Mouse (Mus musculus): Measurements from ENCODE around the gene Lama5. TPM values are rescaled to one million over a fixed set of nuclear protein-coding genes. Genes with fewer than 3 reads are reported as not detected.

Lama5 gene
- under 1 TPM; 0.71 TPM for total RNA-seq (2023)

GRCm38 (mm10) chr2:180225762-180226378, at the start of gene Lama5:
TSS of gene Lama5 (minus strand) at chr2:180225859.

GRCm38 (mm10) chr2:180273394-180274244, 48.0 kb upstream of the Lama5 start, which contains the start of gene Cables2:
TSS of gene Cables2 (minus strand) at chr2:180273496.

DNA sequence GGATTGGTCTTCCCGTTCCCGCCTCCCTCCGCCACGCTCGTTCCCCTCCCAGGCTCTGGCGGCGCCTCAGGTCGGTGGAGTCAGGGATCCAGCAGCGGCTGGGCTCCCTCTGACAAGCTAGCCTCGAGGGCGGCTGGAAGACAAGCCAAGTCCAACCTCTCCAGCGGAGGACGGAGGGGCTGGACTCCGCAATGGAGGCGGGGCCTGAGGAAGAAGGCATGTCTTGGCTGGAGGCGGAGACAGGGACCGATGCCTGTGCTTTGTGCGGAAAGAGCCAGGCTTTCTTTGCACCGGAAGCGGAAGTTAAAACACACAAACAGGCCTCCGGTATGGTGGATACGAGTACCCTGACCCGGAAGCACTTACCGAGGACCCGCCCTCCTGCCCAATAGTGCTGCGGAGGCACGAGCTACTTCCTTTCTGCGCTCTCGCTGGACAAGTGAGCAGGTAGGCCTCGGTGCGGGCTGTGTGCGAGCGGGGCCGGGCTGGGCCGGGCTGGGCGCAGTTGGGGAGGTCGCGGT, 31.4 kb upstream of the Lama5 start, which contains the start of gene Rps21:
Gene Rps21 (plus strand): TSS at position 377 of the 521 bp plus-strand sequence.

DNA sequence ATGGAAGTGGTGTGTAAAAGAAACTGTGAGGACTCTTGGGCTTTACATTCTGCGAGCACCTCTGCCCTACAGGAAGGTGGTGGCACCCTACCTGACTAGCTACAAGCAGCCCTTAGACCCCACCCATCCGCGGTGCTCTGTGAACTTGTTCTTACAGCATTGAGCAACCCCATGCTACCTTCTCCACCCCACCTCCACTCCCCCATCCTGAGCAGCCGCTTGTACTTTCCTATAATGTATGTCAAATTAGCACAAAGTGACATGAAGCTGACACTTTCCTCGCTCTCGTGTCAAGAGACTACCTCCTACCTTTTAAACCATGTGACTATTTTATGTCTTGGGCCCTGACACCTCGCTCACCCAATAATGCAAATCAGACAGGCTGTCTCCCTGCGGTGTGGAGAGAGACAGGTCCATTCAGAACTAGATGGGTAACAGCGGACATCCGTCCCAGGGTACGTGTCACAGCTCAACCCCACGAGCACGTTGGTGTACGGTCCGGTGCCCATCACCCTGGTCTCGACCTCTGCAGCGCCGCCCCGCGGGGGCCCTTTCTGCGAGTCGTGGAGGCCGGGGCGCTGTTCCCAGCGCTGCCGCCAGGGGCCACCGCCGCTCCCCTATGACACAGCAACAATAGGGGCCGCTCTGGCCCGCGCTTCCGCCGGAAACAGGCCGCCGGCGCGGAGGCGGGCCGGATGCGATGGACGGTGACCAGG, 54.7 kb downstream of the Lama5 start, which contains the start of gene Adrm1:
Gene Adrm1 (plus strand): TSS at position 680 of the 716 bp plus-strand sequence.

Other genes with a start within 250 kb of the Lama5 start
- 10 to 100 TPM; 34.7 to 35.2 TPM for gene Taf4, start 249.2 kb downstream of the Lama5 start, total RNA-seq (2023)
- gene Lsm14b, start 200.9 kb downstream of the Lama5 start, total RNA-seq (2023): 10 to 100 TPM; 17.8 to 17.9 TPM
- 100 to 1,000 TPM; 143 to 165 TPM for gene Psma7, start 183.4 kb downstream of the Lama5 start, total RNA-seq (2023)
- gene Ss18l1, start 183.3 kb downstream of the Lama5 start, total RNA-seq (2023): 1 to 10 TPM; 3.9 to 4.2 TPM
- gene Mtg2, start 155.3 kb downstream of the Lama5 start, total RNA-seq (2023): 1 to 10 TPM; 6.6 to 8.4 TPM
- not detected for gene Hrh3, start 121.4 kb downstream of the Lama5 start, total RNA-seq (2023)
- 10 to 100 TPM; 72.1 to 78.5 TPM for gene Osbpl2, start 106.6 kb downstream of the Lama5 start, total RNA-seq (2023)
- 10 to 100 TPM; 71.8 to 74.1 TPM for gene Adrm1, start 54.4 kb downstream of the Lama5 start, total RNA-seq (2023)
- gene Rps21, start 31.5 kb upstream of the Lama5 start, total RNA-seq (2023): 100 to 1,000 TPM; 517 to 537 TPM
- gene Cables2, start 47.6 kb upstream of the Lama5 start, total RNA-seq (2023): 10 to 100 TPM; 25.6 to 27.2 TPM
- gene Rbbp8nl, start 64.0 kb upstream of the Lama5 start, total RNA-seq (2023): not detected
- gene Gata5, start 108.8 kb upstream of the Lama5 start, total RNA-seq (2023): not detected
- 10 to 100 TPM; 18.6 to 20.5 TPM for gene Slco4a1, start 230.4 kb upstream of the Lama5 start, total RNA-seq (2023)

Measured in neutrophil, adult 59 days (primary cell).